Mouse (Mus musculus) lung, adult 2 months (tissue): ENCODE results near the gene Pakap.

Experiments used
- CTCF ChIP-seq: fragments of 200-500 bp; IDR thresholded peaks from 2 replicates; pipeline ENCODE4 v1.5.1; 2011; ENCODE audit warnings: mild to moderate bottlenecking, low read length, control low read depth; ENCODE audit not compliant: insufficient read depth
- POLR2A ChIP-seq: fragments of 200-500 bp; IDR thresholded peaks from 2 replicates; pipeline ENCODE4 v1.6.1; 2011; ENCODE audit warnings: low read depth, mild to moderate bottlenecking, control low read depth, low read length, borderline replicate concordance; ENCODE audit errors: extremely low read depth

DNA sequence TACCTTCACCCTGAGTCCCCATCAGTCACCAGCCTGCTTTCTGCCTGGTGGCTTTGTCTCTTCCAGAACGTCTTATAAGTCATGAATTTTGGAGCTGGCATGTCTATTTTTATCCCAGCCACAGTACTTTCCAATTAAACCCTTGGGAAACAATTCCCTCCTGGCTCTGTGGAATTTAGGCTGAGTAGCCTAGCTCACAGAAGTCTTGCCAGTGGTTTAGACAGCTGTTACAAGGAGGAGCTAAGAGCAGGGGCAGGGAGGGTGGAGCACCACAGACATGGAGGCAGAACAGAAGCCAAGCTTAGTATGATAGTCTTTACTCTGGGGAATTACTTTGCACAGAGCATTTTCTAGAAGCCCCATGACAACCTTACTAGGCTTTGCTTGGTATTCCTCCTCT, 17.8 kb upstream of the Pakap start:
- no peak for TF ChIP-seq POLR2A
- TF ChIP-seq CTCF = no peak
